Mouse (Mus musculus) intestine, embryonic 16.5 days (tissue): ENCODE measurements around the gene Adam1a. TPM values are rescaled to one million over a fixed set of nuclear protein-coding genes. Genes with fewer than 3 reads are reported as not detected.

ENCODE experiments used
- ATAC-seq: fragments of 200-750 bp; cut with Nextera tagmentation; 2 replicates; pipeline ENCODE4 v1.8.0; 2017; ENCODE audit warnings: moderate TSS enrichment, moderate library complexity
- H3K27ac ChIP-seq: fragments of 300-500 bp; sonication (generic); 2 replicates; pipeline ENCODE4 v1.5.1; 2014; ENCODE audit warnings: mild to moderate bottlenecking, low read length
- H3K27me3 ChIP-seq: fragments of 300-500 bp; sonication (generic); replicated peaks from 2 replicates; pipeline ENCODE4 v1.6.1; 2014; ENCODE audit warnings: low read length, control low read depth, mixed read lengths; ENCODE audit not compliant: control insufficient read depth, insufficient read depth
- H3K36me3 ChIP-seq: fragments of 300-500 bp; sonication (generic); 2 replicates; pipeline ENCODE4 v1.6.1; 2014; ENCODE audit warnings: low read length, control low read depth; ENCODE audit not compliant: control insufficient read depth, insufficient read depth
- H3K4me1 ChIP-seq: fragments of 300-500 bp; sonication (generic); 2 replicates; pipeline ENCODE4 v1.6.1; 2014; ENCODE audit warnings: low read length, control low read depth, mixed read lengths; ENCODE audit not compliant: control insufficient read depth, insufficient read depth
- H3K4me2 ChIP-seq: fragments of 300-500 bp; sonication (generic); 2 replicates; pipeline ENCODE4 v1.6.1; 2014; ENCODE audit warnings: low read depth, low read length, control low read depth
- H3K4me3 ChIP-seq: fragments of 300-500 bp; sonication (generic); 2 replicates; pipeline ENCODE4 v1.5.1; 2014; ENCODE audit warnings: mild to moderate bottlenecking, low read length
- H3K9ac ChIP-seq: fragments of 300-500 bp; sonication (generic); 2 replicates; pipeline ENCODE4 v1.6.1; 2014; ENCODE audit warnings: low read depth, low read length
- H3K9me3 ChIP-seq: fragments of 300-500 bp; sonication (generic); 2 replicates; pipeline ENCODE4 v1.6.1; 2016; ENCODE audit warnings: low read length, control low read depth; ENCODE audit not compliant: control insufficient read depth
- WGBS: fragments of 180-500 bp; shearing (Covaris S2); extraction: QIAGEN DNeasy Blood & Tissue Kit; methylation state at CpG from one replicate; pipeline ENCODE4 v1.1.7; 2014; 5-methylcytosine and 5-hydroxymethylcytosine counted together
- polyA plus RNA-seq: library from polyadenylated mRNA; unstranded; fragments of >200 nt; fragmentation: Nextera tagmentation; extraction: Ambion mirVana; gene quantifications from 2 replicates; pipeline ENCODE4 v1.2.1, GENCODE M21; 2015

Gene Adam1a
- polyA plus RNA-seq, 1 experiment from 2014 or later = 0.81 TPM

DNA sequence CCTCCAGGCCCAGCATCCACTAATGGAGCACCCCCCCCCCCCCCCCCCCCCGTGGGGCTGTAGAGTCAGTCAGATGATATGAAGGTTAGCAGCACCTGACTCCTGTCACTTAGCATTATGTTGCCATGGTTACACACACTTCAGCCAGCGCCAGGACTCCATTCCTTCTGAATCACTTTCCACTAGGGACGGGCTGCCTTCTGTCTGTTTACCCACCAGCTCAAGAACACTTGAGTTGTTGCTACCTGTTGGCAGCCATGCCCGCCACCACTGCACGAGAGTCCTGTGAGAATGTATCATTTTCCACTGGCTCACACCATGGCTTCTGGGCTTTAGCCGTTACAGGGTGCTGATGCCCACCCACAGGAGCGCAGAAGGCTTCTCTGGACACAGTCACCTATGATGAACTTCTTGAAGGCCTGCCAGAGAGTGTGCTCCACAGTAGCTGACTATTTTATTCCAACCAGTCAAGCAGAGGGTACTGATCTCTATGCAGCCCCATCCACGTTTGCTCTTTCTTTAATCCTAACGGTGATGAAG, 24.7 kb upstream of the Adam1a start:
- H3K36me3 ChIP-seq = 0 out of 2 replicates have a peak, but pooled peaks cover 4% of the 10 kb centered on the region
- H3K4me3 ChIP-seq = no peak overlapping the region
- H3K27me3 ChIP-seq = no peaks in the 10 kb centered on the region
- H3K4me2 ChIP-seq = no peak overlapping the region
- H3K9me3 ChIP-seq = no peaks in the 10 kb centered on the region
- no peak overlapping the region for H3K9ac ChIP-seq
- WGBS = 77% methylated on average over 9 of the region's 9 CpGs
- ATAC-seq = no peak
- peaks cover 11% of the 10 kb centered on the region; the same call in 1 of the 2 replicates for H3K4me1 ChIP-seq
- no peak overlapping the region for H3K27ac ChIP-seq

DNA sequence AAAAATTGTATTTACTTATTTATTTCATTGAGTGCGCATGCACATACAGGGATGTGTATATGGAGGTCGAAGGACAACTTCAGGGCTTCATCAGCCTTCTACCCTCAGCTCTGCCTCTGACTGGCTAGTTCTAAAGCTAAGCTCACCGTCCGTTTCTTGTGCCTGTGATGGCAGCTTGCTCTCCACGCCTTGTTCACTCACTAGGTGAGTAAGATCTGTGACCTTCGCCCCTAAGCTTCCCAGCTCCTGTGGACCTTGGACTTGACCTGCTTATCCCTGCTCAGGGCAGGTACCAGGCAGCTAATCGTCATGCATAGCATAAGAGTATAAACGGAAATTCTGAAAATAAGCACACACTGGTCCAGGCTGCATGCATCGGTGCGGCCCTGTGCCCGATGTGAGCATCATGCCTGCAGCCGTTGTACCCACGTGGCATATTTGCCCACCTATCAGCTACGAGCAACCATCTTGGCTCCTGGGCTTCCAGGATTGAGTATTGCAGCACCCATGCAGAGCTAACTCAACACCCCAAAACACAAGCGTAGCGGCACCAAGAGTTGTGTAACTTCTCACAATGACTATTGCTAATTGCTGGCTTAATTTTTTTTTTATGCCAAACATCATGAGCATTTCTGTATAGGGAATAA, 20.9 kb upstream of the Adam1a start:
- ATAC-seq = peak; percentile 92

GRCm38 (mm10) chr5:121564468-121564895, 19.2 kb upstream of the Adam1a start:
- Histone ChIP-seq H3K4me1 (peaks cover 11% of the 10 kb centered on the region; the same call in 1 of the 2 replicates), H3K4me3 (no peak overlapping the region), H3K27me3 (no peaks in the 10 kb centered on the region), H3K27ac (no peak overlapping the region), H3K9me3 (no peaks in the 10 kb centered on the region), H3K4me2 (peak overlapping the region; percentile 37; the same call in 1 of the 2 replicates), H3K9ac (0 out of 2 replicates have a peak overlapping the region, but pooled peaks have one; percentile 34), H3K36me3 (no peaks in the 10 kb centered on the region)
- peak; percentile 8; the same call in 1 of the 2 replicates for ATAC-seq
- WGBS = 13% methylated on average over 11 of the region's 11 CpGs

More for the DNA sequence above, 20.9 kb upstream of the Adam1a start:
- Histone ChIP-seq H3K4me2 (no peak overlapping the region; the same call in 1 of the 2 replicates), H3K27me3 (no peaks in the 10 kb centered on the region), H3K4me1 (peaks cover 11% of the 10 kb centered on the region; the same call in 1 of the 2 replicates), H3K4me3 (no peak overlapping the region), H3K9ac (no peak overlapping the region), H3K36me3 (0 out of 2 replicates have a peak, but pooled peaks cover 4% of the 10 kb centered on the region), H3K27ac (peak overlapping the region; percentile 75), H3K9me3 (no peaks in the 10 kb centered on the region)
- 73% methylated on average over 16 of the region's 16 CpGs for WGBS

DNA sequence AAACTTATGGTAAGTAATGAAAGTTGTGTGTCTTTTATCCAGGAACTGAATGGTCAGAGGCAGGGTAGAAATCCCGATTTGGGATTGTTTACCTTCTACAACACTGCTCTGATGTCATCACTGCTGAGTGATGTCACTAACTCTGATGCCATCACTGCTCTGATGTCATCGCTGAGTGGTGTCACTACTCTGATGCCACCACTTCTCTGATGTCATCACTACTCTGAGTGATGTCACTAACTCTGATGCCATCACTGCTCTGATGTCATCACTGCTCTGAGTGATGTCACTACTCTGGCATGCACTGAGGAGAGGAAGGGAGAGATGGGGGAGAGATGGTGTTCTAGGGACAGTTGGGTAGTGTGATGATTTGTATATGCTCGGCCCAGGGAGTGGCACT, 17.2 kb upstream of the Adam1a start:
- Histone ChIP-seq H3K9ac (no peak overlapping the region), H3K4me2 (no peak overlapping the region), H3K9me3 (no peaks in the 10 kb centered on the region), H3K36me3 (no peaks in the 10 kb centered on the region), H3K4me1 (peaks cover 11% of the 10 kb centered on the region; the same call in 1 of the 2 replicates), H3K4me3 (no peak overlapping the region), H3K27me3 (no peaks in the 10 kb centered on the region), H3K27ac (no peak overlapping the region)
- ATAC-seq = no peak
- 80% methylated on average over 3 of the region's 3 CpGs for WGBS

GRCm38 (mm10) chr5:121549196-121549595, 3.9 kb upstream of the Adam1a start:
- H3K9ac ChIP-seq = no peak overlapping the region
- no peak for ATAC-seq
- WGBS = 86% methylated on average over 7 of the region's 7 CpGs
- peaks cover 10% of the 10 kb centered on the region for H3K4me1 ChIP-seq
- H3K27ac ChIP-seq = no peak overlapping the region
- H3K4me2 ChIP-seq = no peak overlapping the region
- H3K4me3 ChIP-seq = no peak overlapping the region
- no peaks in the 10 kb centered on the region for H3K9me3 ChIP-seq
- H3K27me3 ChIP-seq = no peaks in the 10 kb centered on the region
- no peaks in the 10 kb centered on the region for H3K36me3 ChIP-seq

DNA sequence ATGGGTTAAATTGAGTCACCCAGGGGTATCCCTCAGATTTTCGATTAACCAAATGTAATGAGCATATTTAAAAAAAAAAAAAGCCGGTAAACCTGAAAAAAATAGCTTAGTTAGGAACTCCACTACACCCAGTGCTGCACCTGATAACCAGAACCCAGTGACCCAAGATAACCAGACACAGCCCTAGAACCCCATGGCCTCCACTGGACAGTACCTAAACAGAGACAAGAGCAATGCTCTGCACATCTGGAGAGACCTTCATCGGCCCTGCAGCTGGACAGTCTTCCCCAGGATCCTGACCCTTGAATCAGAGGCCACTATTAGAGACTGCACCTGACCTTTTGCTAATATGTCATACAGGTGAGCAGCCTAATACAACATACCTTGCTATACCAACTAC, 1.8 kb upstream of the Adam1a start:
- no peak overlapping the region for H3K4me3 ChIP-seq
- H3K4me1 ChIP-seq = peaks cover 18% of the 10 kb centered on the region
- no peaks in the 10 kb centered on the region for H3K27me3 ChIP-seq
- no peaks in the 10 kb centered on the region for H3K9me3 ChIP-seq
- no peaks in the 10 kb centered on the region for H3K36me3 ChIP-seq
- H3K27ac ChIP-seq = no peak overlapping the region
- ATAC-seq = no peak
- no peak overlapping the region for H3K4me2 ChIP-seq
- 89% methylated on average over 3 of the region's 3 CpGs for WGBS
- no peak overlapping the region for H3K9ac ChIP-seq

- Histone ChIP-seq H3K4me1 (peaks cover 18% of the 10 kb centered on the region), H3K36me3 (no peaks in the 10 kb centered on the region), H3K9ac (peak overlapping the region; percentile 98), H3K27ac (peak overlapping the region; percentile 95; the same call in 1 of the 2 replicates), H3K27me3 (no peaks in the 10 kb centered on the region), H3K9me3 (no peaks in the 10 kb centered on the region), H3K4me3 (peak overlapping the region; percentile 100), H3K4me2 (peak overlapping the region; percentile 59)
- WGBS = 28% methylated on average over 6 of the region's 6 CpGs
- ATAC-seq = peak; percentile 55
These were observed 1.2 kb upstream of the Adam1a start for GRCm38 (mm10) chr5:121546530-121546895.

DNA sequence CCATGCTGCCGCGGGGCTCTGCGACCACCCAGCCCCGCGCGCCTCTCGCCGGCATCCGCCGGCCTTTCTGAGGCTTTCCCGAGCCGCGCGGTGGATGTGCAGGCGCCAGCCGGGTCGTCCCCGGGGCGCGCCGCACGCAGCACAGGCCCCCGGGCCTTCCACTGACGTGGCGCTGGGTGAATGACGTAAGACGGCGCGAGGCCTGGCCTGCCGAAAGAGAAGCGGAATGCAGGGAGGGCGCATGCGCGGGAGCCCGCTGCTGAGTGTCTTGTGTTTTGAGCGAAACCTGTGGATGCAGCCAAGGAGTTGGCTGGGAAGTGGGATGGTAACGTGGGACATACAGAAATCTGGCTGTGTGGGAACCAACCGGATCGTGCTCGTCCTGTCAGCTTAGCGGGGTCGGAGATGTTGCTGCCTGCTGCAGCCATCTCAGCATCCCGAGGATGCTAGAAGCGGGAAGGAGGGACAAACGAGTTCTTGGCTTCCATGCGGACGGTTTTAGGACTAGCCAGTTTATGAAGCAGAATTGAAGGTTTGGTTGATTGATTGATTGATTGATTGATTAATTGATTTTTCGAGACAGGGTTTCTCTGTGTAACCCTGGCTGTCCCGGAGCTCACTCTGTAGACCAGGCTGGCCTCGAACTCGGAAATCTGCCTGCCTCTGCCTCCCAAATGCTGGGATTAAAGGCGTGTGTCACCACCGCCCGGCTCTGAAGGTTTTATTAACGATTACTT, 679 bp upstream of the Adam1a start, which contains the start of gene Mapkapk5:
Mapkapk5 (minus strand) TSS at position 113 of the 737 bp plus-strand sequence.
- H3K4me1 ChIP-seq = peaks cover 18% of the 10 kb centered on the region
- peak within 1 kb of the TSS; percentile 98 for H3K9ac ChIP-seq
- H3K27me3 ChIP-seq = no peaks in the 10 kb centered on the region
- H3K36me3 ChIP-seq = no peaks in the 10 kb centered on the region
- H3K4me2 ChIP-seq = peak within 1 kb of the TSS; percentile 88
- 2% methylated on average over 53 of the region's 55 CpGs for WGBS
- H3K9me3 ChIP-seq = no peaks in the 10 kb centered on the region
- H3K4me3 ChIP-seq = peak within 1 kb of the TSS; percentile 100
- peak; percentile 90 for ATAC-seq
- H3K27ac ChIP-seq = peak within 1 kb of the TSS; percentile 95

DNA sequence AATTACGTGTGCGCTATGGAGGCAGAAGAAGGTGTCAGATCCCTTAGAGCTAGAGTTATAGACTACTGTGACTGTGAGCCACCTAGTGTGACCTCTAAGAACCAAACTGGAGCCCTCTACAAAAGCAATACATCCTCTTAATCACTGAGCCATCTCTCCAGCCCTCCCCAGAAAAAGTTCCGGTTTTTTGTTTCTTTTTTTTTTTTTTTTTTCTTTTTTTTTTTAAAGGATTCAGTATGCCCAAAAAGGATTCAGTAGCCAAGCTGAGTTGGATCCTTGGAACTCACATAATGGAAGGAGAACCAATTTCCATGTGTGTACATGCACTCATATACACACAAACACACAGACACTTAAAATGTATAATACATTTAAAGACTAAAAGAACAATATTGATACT, 1.9 kb downstream of the Adam1a start:
- H3K9me3 ChIP-seq = no peaks in the 10 kb centered on the region
- no peaks in the 10 kb centered on the region for H3K36me3 ChIP-seq
- ATAC-seq = no peak
- peaks cover 18% of the 10 kb centered on the region for H3K4me1 ChIP-seq
- no peaks in the 10 kb centered on the region for H3K27me3 ChIP-seq
- H3K9ac ChIP-seq = no peak overlapping the region
- H3K4me2 ChIP-seq = no peak overlapping the region
- WGBS = 72% methylated on average over 3 of the region's 3 CpGs
- H3K27ac ChIP-seq = no peak overlapping the region
- H3K4me3 ChIP-seq = no peak overlapping the region
